Mouse (Mus musculus): Measurements from ENCODE around the gene Slc9a2. TPM values are rescaled to one million over a fixed set of nuclear protein-coding genes. Genes with fewer than 3 reads are reported as not detected.

The Slc9a2 gene
- 0.42 and 0.96 TPM in 2 replicates for polyA plus RNA-seq (2015; fragmentation: Nextera tagmentation; extraction: Ambion mirVana)

DNA sequence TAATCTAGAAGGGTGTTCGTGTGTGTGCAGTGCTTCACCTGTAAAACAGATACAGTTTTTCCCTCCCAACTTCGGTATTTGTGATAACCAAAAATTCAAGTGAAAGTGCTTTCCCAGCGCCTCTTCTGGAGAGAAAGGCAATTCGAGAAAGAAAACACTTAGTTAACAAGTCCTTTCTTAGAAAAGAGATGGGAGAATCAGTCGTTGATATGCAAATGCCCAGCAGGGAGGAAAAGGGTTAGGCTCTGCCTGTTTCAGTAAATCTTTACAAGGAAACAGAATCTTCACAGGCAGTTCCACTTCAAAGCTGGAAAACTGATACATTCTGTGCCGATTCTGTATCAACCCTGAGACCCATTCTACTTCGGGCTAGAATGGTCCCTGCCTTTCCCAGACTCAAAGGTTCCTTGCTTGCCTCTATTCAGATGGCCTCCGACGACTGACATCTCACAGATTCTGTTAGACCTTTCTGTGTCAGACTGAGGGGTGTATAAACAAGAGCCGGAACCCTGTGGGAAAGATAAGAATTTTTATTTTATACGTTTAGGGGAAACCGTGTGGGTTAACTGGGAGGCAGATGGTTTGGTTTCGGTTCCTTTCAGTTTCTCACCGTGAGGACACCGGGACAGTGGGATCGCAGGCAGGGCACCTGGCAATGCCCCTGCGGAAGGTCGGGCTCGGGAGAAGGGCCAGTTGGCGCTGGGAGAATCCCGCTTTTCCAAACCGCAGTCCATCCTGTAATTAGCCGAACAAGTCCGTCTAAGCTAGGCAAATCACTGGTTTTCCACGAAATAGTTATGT is at the start of gene Slc9a2:
Gene Slc9a2 (plus strand): TSS at position 508 of the 801 bp plus-strand sequence.
- Histone ChIP-seq H3K4me2 (ENCODE audit: low read depth, low read length) (peak within 1 kb of the TSS; percentile 99), H3K9me3 (replicated peaks; ENCODE audit: control insufficient read depth, low read length) (no peaks in the 10 kb centered on the region), H3K4me1 (ENCODE audit: control insufficient read depth, insufficient read depth, low read length) (peaks cover 9% of the 10 kb centered on the region; the same call in 1 of the 2 replicates), H3K27ac (ENCODE audit: low read length) (no peak within 1 kb of the TSS), H3K27me3 (ENCODE audit: control insufficient read depth, insufficient read depth, low read length) (peaks cover 56% of the 10 kb centered on the region), H3K9ac (ENCODE audit: low read length) (peak within 1 kb of the TSS; percentile 62), H3K4me3 (ENCODE audit: low read length) (peak within 1 kb of the TSS; percentile 73), H3K36me3 (ENCODE audit: control insufficient read depth, insufficient read depth) (no peaks in the 10 kb centered on the region)
- ATAC-seq (replicated peaks; ENCODE audit: extremely low read depth, insufficient read depth, low FRiP score) = no peak
- WGBS = 3% methylated on average over 25 of the region's 25 CpGs

DNA sequence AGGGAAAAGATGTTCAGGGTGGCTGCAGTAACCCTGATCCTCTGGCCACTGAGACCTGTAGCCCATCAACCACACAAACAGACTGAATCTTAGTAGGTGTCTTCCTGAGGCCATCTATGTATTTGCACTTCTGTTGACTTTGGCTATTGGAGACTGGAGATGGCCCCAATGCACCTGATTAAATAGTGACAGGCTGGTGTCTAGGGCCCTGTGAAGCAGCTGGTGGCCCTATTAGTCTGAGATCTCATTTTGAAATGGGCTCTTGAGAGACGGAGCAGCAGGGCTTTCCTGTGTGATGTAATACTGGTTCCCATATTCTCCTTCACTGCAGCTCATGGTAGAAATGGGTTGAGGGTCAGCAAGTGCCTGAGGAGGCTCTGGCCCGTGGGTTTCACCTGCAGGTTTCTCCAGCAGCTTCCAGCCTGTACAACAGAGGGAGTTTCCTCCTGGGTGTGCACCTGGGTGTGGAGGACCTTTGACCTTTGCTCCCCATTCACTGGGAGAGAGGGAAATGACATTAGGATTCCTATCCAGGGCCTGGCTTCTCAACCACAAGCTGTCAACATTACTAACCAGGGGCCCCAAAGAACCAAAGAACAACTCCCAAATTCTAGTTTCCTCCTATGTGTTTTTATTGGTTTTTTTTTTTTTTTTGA is 47.8 kb upstream of the Slc9a2 start:
- H3K27ac ChIP-seq (ENCODE audit: low read length) = no peak overlapping the region
- ATAC-seq (replicated peaks; ENCODE audit: extremely low read depth, insufficient read depth, low FRiP score) = no peak
- H3K4me1 ChIP-seq (ENCODE audit: control insufficient read depth, insufficient read depth, low read length) = no peaks in the 10 kb centered on the region
- 54% methylated on average over 2 of the region's 2 CpGs for WGBS
- H3K9me3 ChIP-seq (replicated peaks; ENCODE audit: control insufficient read depth, low read length) = no peaks in the 10 kb centered on the region
- H3K4me2 ChIP-seq (ENCODE audit: low read depth, low read length) = no peak overlapping the region
- no peak overlapping the region for H3K9ac ChIP-seq (ENCODE audit: low read length)
- no peaks in the 10 kb centered on the region for H3K36me3 ChIP-seq (ENCODE audit: control insufficient read depth, insufficient read depth)
- H3K4me3 ChIP-seq (ENCODE audit: low read length) = no peak overlapping the region
- no peaks in the 10 kb centered on the region for H3K27me3 ChIP-seq (ENCODE audit: control insufficient read depth, insufficient read depth, low read length)

GRCm38 (mm10) chr1:40634608-40635007 is 45.8 kb upstream of the Slc9a2 start:
- Histone ChIP-seq H3K9me3 (replicated peaks; ENCODE audit: control insufficient read depth, low read length) (no peaks in the 10 kb centered on the region), H3K4me2 (ENCODE audit: low read depth, low read length) (no peak overlapping the region), H3K27me3 (ENCODE audit: control insufficient read depth, insufficient read depth, low read length) (no peaks in the 10 kb centered on the region), H3K27ac (ENCODE audit: low read length) (no peak overlapping the region), H3K4me1 (ENCODE audit: control insufficient read depth, insufficient read depth, low read length) (no peaks in the 10 kb centered on the region), H3K36me3 (ENCODE audit: control insufficient read depth, insufficient read depth) (no peaks in the 10 kb centered on the region), H3K9ac (ENCODE audit: low read length) (no peak overlapping the region), H3K4me3 (ENCODE audit: low read length) (no peak overlapping the region)
- 70% methylated on average over 4 of the region's 4 CpGs for WGBS
- no peak for ATAC-seq (replicated peaks; ENCODE audit: extremely low read depth, insufficient read depth, low FRiP score)

GRCm38 (mm10) chr1:40648234-40648633 is 32.1 kb upstream of the Slc9a2 start:
- Histone ChIP-seq H3K27ac (ENCODE audit: low read length) (no peak overlapping the region), H3K36me3 (ENCODE audit: control insufficient read depth, insufficient read depth) (no peaks in the 10 kb centered on the region), H3K4me1 (ENCODE audit: control insufficient read depth, insufficient read depth, low read length) (no peaks in the 10 kb centered on the region), H3K9ac (ENCODE audit: low read length) (no peak overlapping the region), H3K4me2 (ENCODE audit: low read depth, low read length) (no peak overlapping the region), H3K9me3 (replicated peaks; ENCODE audit: control insufficient read depth, low read length) (no peaks in the 10 kb centered on the region), H3K27me3 (ENCODE audit: control insufficient read depth, insufficient read depth, low read length) (no peaks in the 10 kb centered on the region), H3K4me3 (ENCODE audit: low read length) (no peak overlapping the region)
- ATAC-seq (replicated peaks; ENCODE audit: extremely low read depth, insufficient read depth, low FRiP score) = no peak
- WGBS = 61% methylated on average over 2 of the region's 2 CpGs

- no peak overlapping the region for H3K4me2 ChIP-seq (ENCODE audit: low read depth, low read length)
- H3K27me3 ChIP-seq (ENCODE audit: control insufficient read depth, insufficient read depth, low read length) = no peaks in the 10 kb centered on the region
- H3K27ac ChIP-seq (ENCODE audit: low read length) = no peak overlapping the region
- H3K9me3 ChIP-seq (replicated peaks; ENCODE audit: control insufficient read depth, low read length) = no peaks in the 10 kb centered on the region
- H3K36me3 ChIP-seq (ENCODE audit: control insufficient read depth, insufficient read depth) = no peaks in the 10 kb centered on the region
- WGBS = 46% methylated on average over 6 of the region's 6 CpGs
- no peak overlapping the region for H3K4me3 ChIP-seq (ENCODE audit: low read length)
- ATAC-seq (replicated peaks; ENCODE audit: extremely low read depth, insufficient read depth, low FRiP score) = no peak
- H3K4me1 ChIP-seq (ENCODE audit: control insufficient read depth, insufficient read depth, low read length) = no peaks in the 10 kb centered on the region
- H3K9ac ChIP-seq (ENCODE audit: low read length) = no peak overlapping the region
Observed at GRCm38 (mm10) chr1:40650803-40651497, 29.4 kb upstream of the Slc9a2 start.

DNA sequence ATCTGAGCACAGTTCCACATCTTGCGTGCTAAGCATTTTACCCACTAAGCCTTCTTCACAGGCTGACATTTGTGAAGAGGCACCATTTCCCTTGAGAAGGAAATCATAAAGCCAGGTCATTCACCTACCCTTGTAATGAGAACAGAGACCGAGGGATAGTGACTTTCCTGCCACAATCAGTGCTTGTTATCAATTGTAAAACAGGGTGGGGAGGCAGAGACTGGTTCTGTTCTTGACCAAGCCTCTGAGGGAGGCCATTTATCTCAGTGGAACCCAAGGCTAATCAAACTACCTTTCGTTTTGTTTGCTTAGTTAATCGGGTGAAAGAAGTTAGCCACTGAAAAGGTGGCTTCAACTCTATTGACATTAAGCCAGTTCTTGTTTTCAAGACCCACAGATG is 23.3 kb upstream of the Slc9a2 start:
- no peaks in the 10 kb centered on the region for H3K36me3 ChIP-seq (ENCODE audit: control insufficient read depth, insufficient read depth)
- WGBS = 56% methylated on average over 4 of the region's 4 CpGs

GRCm38 (mm10) chr1:40657978-40658496 is 22.3 kb upstream of the Slc9a2 start:
- Histone ChIP-seq H3K4me2 (ENCODE audit: low read depth, low read length) (no peak overlapping the region), H3K9ac (ENCODE audit: low read length) (no peak overlapping the region), H3K4me3 (ENCODE audit: low read length) (no peak overlapping the region), H3K4me1 (ENCODE audit: control insufficient read depth, insufficient read depth, low read length) (peaks cover 12% of the 10 kb centered on the region), H3K27ac (ENCODE audit: low read length) (no peak overlapping the region), H3K36me3 (ENCODE audit: control insufficient read depth, insufficient read depth) (no peaks in the 10 kb centered on the region), H3K27me3 (ENCODE audit: control insufficient read depth, insufficient read depth, low read length) (no peaks in the 10 kb centered on the region), H3K9me3 (replicated peaks; ENCODE audit: control insufficient read depth, low read length) (no peaks in the 10 kb centered on the region)
- whole genome bisulfite sequencing = 53% methylated on average over 8 of the region's 8 CpGs
- ATAC-seq (replicated peaks; ENCODE audit: extremely low read depth, insufficient read depth, low FRiP score) = no peak

More for the DNA sequence above, 23.3 kb upstream of the Slc9a2 start:
- Histone ChIP-seq H3K27ac (ENCODE audit: low read length) (no peak overlapping the region), H3K4me3 (ENCODE audit: low read length) (no peak overlapping the region), H3K27me3 (ENCODE audit: control insufficient read depth, insufficient read depth, low read length) (no peaks in the 10 kb centered on the region), H3K9me3 (replicated peaks; ENCODE audit: control insufficient read depth, low read length) (no peaks in the 10 kb centered on the region), H3K4me1 (ENCODE audit: control insufficient read depth, insufficient read depth, low read length) (peaks cover 12% of the 10 kb centered on the region), H3K4me2 (ENCODE audit: low read depth, low read length) (no peak overlapping the region), H3K9ac (ENCODE audit: low read length) (no peak overlapping the region)
- ATAC-seq (replicated peaks; ENCODE audit: extremely low read depth, insufficient read depth, low FRiP score) = no peak

DNA sequence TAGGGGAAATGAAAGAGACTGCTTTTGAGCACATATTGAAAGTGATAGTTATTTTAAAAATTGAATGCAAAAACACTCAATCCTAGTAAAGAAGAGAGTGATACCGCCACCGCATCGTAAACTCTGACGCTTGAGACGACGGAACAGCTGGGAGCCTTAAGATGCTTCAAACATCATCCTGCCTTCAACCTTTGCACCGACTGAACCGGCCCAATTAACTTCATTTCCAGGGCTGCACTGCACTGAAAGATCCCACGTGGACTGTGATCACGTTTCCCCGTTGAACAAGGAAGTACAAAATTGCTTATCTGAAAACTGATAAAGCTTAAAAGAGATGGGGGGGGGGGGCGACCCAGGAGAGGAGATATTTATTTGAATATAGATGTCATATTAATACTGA is 21.4 kb upstream of the Slc9a2 start:
- H3K27me3 ChIP-seq (ENCODE audit: control insufficient read depth, insufficient read depth, low read length) = no peaks in the 10 kb centered on the region
- no peak overlapping the region for H3K4me3 ChIP-seq (ENCODE audit: low read length)
- WGBS = 45% methylated on average over 12 of the region's 12 CpGs
- H3K27ac ChIP-seq (ENCODE audit: low read length) = peak overlapping the region; percentile 61; the same call in 1 of the 2 replicates
- H3K4me1 ChIP-seq (ENCODE audit: control insufficient read depth, insufficient read depth, low read length) = peaks cover 12% of the 10 kb centered on the region
- H3K9ac ChIP-seq (ENCODE audit: low read length) = no peak overlapping the region
- H3K4me2 ChIP-seq (ENCODE audit: low read depth, low read length) = peak overlapping the region; percentile 45; the same call in 1 of the 2 replicates
- H3K9me3 ChIP-seq (replicated peaks; ENCODE audit: control insufficient read depth, low read length) = no peaks in the 10 kb centered on the region
- ATAC-seq (replicated peaks; ENCODE audit: extremely low read depth, insufficient read depth, low FRiP score) = no peak
- no peaks in the 10 kb centered on the region for H3K36me3 ChIP-seq (ENCODE audit: control insufficient read depth, insufficient read depth)
